Mouse (Mus musculus) left cerebral cortex, postnatal 36 days (tissue): ENCODE measurements around the gene Pigh. TPM values are rescaled to one million over a fixed set of nuclear protein-coding genes. Genes with fewer than 3 reads are reported as not detected.

Experiments used
- DNase-seq, 2 experiments: peaks; one replicate each; pipeline ENCODE4 v3.0.0; 2021 to 2022; ENCODE audit warnings: low spot score in 2 of 2, mixed read lengths in 1 of 2
- intact Hi-C: fragments of 180-260 bp; cut with DNase I; formaldehyde crosslinking; loops from one replicate; pipeline ENCODE4 v1.15.1; 2025
- total RNA-seq, 2 experiments: library from RNA; stranded (reverse); gene quantifications; 2 replicates each; pipeline ENCODE4 v1.2.3; 2021

Pigh gene
- total RNA-seq, 2 experiments from 2014 or later: 9.3 to 10.8 TPM

- intact Hi-C loops: no loop called here
- DNase-seq: no peak
These were observed 55.1 kb downstream of the Pigh start for GRCm38 (mm10) chr12:79034331-79034730.

Other genes with a start within 250 kb of the Pigh start
- gene Atp6v1d, start 228.0 kb downstream of the Pigh start, total RNA-seq: 100 to 1,000 TPM; 288 to 293 TPM
- 10 to 100 TPM; 44.8 to 49.8 TPM for gene Eif2s1, start 227.8 kb downstream of the Pigh start, total RNA-seq
- gene Plek2, start 182.7 kb downstream of the Pigh start, total RNA-seq: not detected
- gene Tmem229b, start 82.0 kb downstream of the Pigh start, total RNA-seq: 10 to 100 TPM; 29.6 to 33.1 TPM
- gene Plekhh1, start 60.5 kb downstream of the Pigh start, total RNA-seq: 10 to 100 TPM; 11.3 to 23.6 TPM
- 1 to 10 TPM; 2.9 to 3.0 TPM for gene Arg2, start 41.1 kb upstream of the Pigh start, total RNA-seq
- gene Vti1b, start 83.0 kb upstream of the Pigh start, total RNA-seq: 100 to 1,000 TPM; 234 to 259 TPM
- 10 to 100 TPM; 20.7 to 23.4 TPM for gene Rdh11, start 102.6 kb upstream of the Pigh start, total RNA-seq
- gene Rdh12, start 119.3 kb upstream of the Pigh start, total RNA-seq: 1 to 10 TPM; 2.0 to 2.1 TPM
- gene Zfyve26, start 206.7 kb upstream of the Pigh start, total RNA-seq: 10 to 100 TPM; 25.5 to 33.5 TPM
- gene Rad51b, start 207.6 kb upstream of the Pigh start, total RNA-seq: under 1 TPM in 1 of 2 experiments, not detected in 1; 0.22 TPM